Mouse (Mus musculus) right cerebral cortex, postnatal 25 days (tissue): ENCODE data around the gene Golga2.
A peak's percentile ranks its signal among the peaks of the same experiment; 100 is the strongest.

Experiments used
- DNase-seq: peaks from one replicate; pipeline ENCODE4 v3.0.0; 2022

Golga2 gene

GRCm38 (mm10) chr2:32344598-32345321 lies 57.6 kb downstream of the Golga2 start:
- DNase-seq, result no peak

GRCm38 (mm10) chr2:32347019-32347418 lies 59.8 kb downstream of the Golga2 start:
- no peak for DNase-seq

- peak; percentile 70 for DNase-seq
Observed at GRCm38 (mm10) chr2:32348311-32348710, 61.1 kb downstream of the Golga2 start.

GRCm38 (mm10) chr2:32349625-32350255 lies 62.6 kb downstream of the Golga2 start:
- peak; percentile 63 for DNase-seq

GRCm38 (mm10) chr2:32350471-32351051 lies 63.4 kb downstream of the Golga2 start:
- no peak for DNase-seq

- peak; percentile 60 for DNase-seq
Observed at GRCm38 (mm10) chr2:32351471-32351961, 64.3 kb downstream of the Golga2 start.

- DNase-seq, result peak; percentile 76
Observed at GRCm38 (mm10) chr2:32352151-32353006, 65.2 kb downstream of the Golga2 start, which contains the start of gene Ciz1. TSS of gene Ciz1 (plus strand) at chr2:32352327.

- peak; percentile 96 for DNase-seq
Observed at GRCm38 (mm10) chr2:32353007-32353542, 65.9 kb downstream of the Golga2 start, which contains the start of gene Dnm1. TSS of gene Dnm1 (minus strand) at chr2:32353338.

- no peak for DNase-seq
Observed at GRCm38 (mm10) chr2:32353836-32354235, 66.7 kb downstream of the Golga2 start.

- no peak for DNase-seq
Observed at GRCm38 (mm10) chr2:32354336-32354895, 67.2 kb downstream of the Golga2 start.

GRCm38 (mm10) chr2:32356216-32356615 lies 69.0 kb downstream of the Golga2 start:
- DNase-seq, result no peak
